Mouse (Mus musculus) midbrain, embryonic 11.5 days (tissue): ENCODE measurements around the gene Gucd1. TPM values are rescaled to one million over a fixed set of nuclear protein-coding genes. Genes with fewer than 3 reads are reported as not detected.
A peak's percentile ranks its signal among the peaks of the same experiment; 100 is the strongest.

ENCODE experiments used
- ATAC-seq: fragments of 200-750 bp; cut with Nextera tagmentation; 2 replicates; pipeline ENCODE4 v1.8.0; 2017; ENCODE audit warnings: moderate TSS enrichment, moderate library complexity; ENCODE audit not compliant: low FRiP score
- DNase-seq: peaks from one replicate; pipeline ENCODE4 v3.0.0; 2015; ENCODE audit warnings: low spot score; ENCODE audit errors: missing footprints
- H3K27ac ChIP-seq: fragments of 300-500 bp; sonication (generic); 2 replicates; pipeline ENCODE4 v1.5.1; 2014; ENCODE audit warnings: low read depth, low read length
- H3K27me3 ChIP-seq: fragments of 300-500 bp; sonication (generic); 2 replicates; pipeline ENCODE4 v1.6.1; 2014; ENCODE audit warnings: mild to moderate bottlenecking, low read length, moderate library complexity, mixed read lengths; ENCODE audit not compliant: control insufficient read depth, insufficient read depth
- H3K36me3 ChIP-seq: fragments of 300-500 bp; sonication (generic); 2 replicates; pipeline ENCODE4 v1.6.1; 2014; ENCODE audit warnings: mild to moderate bottlenecking, low read length, moderate library complexity, mixed read lengths; ENCODE audit not compliant: control insufficient read depth, insufficient read depth
- H3K4me1 ChIP-seq: fragments of 300-500 bp; sonication (generic); 2 replicates; pipeline ENCODE4 v1.6.1; 2014; ENCODE audit warnings: low read length; ENCODE audit not compliant: control insufficient read depth, insufficient read depth
- H3K4me2 ChIP-seq: fragments of 300-500 bp; sonication (generic); 2 replicates; pipeline ENCODE4 v1.6.1; 2014; ENCODE audit warnings: mild to moderate bottlenecking, moderate library complexity
- H3K4me3 ChIP-seq: fragments of 300-500 bp; sonication (generic); 2 replicates; pipeline ENCODE4 v1.5.1; 2014; ENCODE audit warnings: low read depth, low read length
- H3K9ac ChIP-seq: fragments of 300-500 bp; sonication (generic); 2 replicates; pipeline ENCODE4 v1.6.1; 2014; ENCODE audit warnings: low read length
- H3K9me3 ChIP-seq: fragments of 300-500 bp; sonication (generic); 2 replicates; pipeline ENCODE4 v1.6.1; 2016; ENCODE audit warnings: low read length; ENCODE audit not compliant: control insufficient read depth
- WGBS: fragments of 180-500 bp; shearing (Covaris S2); extraction: QIAGEN DNeasy Blood & Tissue Kit; methylation state at CpG from one replicate; pipeline ENCODE4 v1.1.7; 2014; 5-methylcytosine and 5-hydroxymethylcytosine counted together
- polyA plus RNA-seq: library from polyadenylated mRNA; unstranded; fragments of >200 nt; fragmentation: Nextera tagmentation; extraction: Ambion mirVana; gene quantifications from 2 replicates; pipeline ENCODE4 v1.2.1, GENCODE M21; 2014

The Gucd1 gene
- polyA plus RNA-seq, 1 experiment from 2014 or later, result 36.0 TPM

GRCm38 (mm10) chr10:75489522-75489921 is 28.2 kb downstream of the Gucd1 start:
- Histone ChIP-seq H3K9me3 (no peaks in the 10 kb centered on the region), H3K9ac (no peak overlapping the region), H3K4me3 (no peak overlapping the region), H3K4me2 (no peak overlapping the region), H3K4me1 (no peaks in the 10 kb centered on the region), H3K36me3 (no peaks in the 10 kb centered on the region), H3K27ac (no peak overlapping the region), H3K27me3 (no peaks in the 10 kb centered on the region)
- ATAC-seq, result no peak
- WGBS, result 76% methylated on average over 2 of the region's 2 CpGs
- no peak for DNase-seq

- Histone ChIP-seq H3K4me2 (no peak overlapping the region), H3K4me1 (no peaks in the 10 kb centered on the region), H3K9ac (no peak overlapping the region), H3K36me3 (no peaks in the 10 kb centered on the region), H3K27ac (no peak overlapping the region), H3K27me3 (no peaks in the 10 kb centered on the region), H3K4me3 (no peak overlapping the region), H3K9me3 (no peaks in the 10 kb centered on the region)
- no peak for DNase-seq
- 75% methylated on average over 3 of the region's 3 CpGs for WGBS
- no peak for ATAC-seq
These were observed 30.6 kb downstream of the Gucd1 start for GRCm38 (mm10) chr10:75487131-75487530.

GRCm38 (mm10) chr10:75486086-75486979 is 31.4 kb downstream of the Gucd1 start:
- ATAC-seq (peak; percentile 58; the same call in 1 of the 2 replicates), DNase-seq (peak; percentile 97)
- WGBS, result 51% methylated on average over 9 of the region's 9 CpGs

GRCm38 (mm10) chr10:75484767-75485166 is 33.0 kb downstream of the Gucd1 start:
- Histone ChIP-seq H3K4me3 (no peak overlapping the region), H3K9ac (no peak overlapping the region), H3K27me3 (no peaks in the 10 kb centered on the region), H3K27ac (no peak overlapping the region), H3K4me1 (no peaks in the 10 kb centered on the region), H3K9me3 (no peaks in the 10 kb centered on the region), H3K36me3 (no peaks in the 10 kb centered on the region), H3K4me2 (no peak overlapping the region)
- no peak for ATAC-seq
- WGBS, result 78% methylated on average over 6 of the region's 6 CpGs
- DNase-seq, result no peak

More at GRCm38 (mm10) chr10:75486086-75486979, 31.4 kb downstream of the Gucd1 start:
- H3K4me3 ChIP-seq, result no peak overlapping the region
- H3K4me2 ChIP-seq, result no peak overlapping the region
- no peaks in the 10 kb centered on the region for H3K27me3 ChIP-seq
- no peak overlapping the region for H3K9ac ChIP-seq
- no peaks in the 10 kb centered on the region for H3K9me3 ChIP-seq
- H3K27ac ChIP-seq, result no peak overlapping the region
- H3K36me3 ChIP-seq, result no peaks in the 10 kb centered on the region
- H3K4me1 ChIP-seq, result no peaks in the 10 kb centered on the region

GRCm38 (mm10) chr10:75484066-75484465 is 33.7 kb downstream of the Gucd1 start:
- WGBS, result 87% methylated on average over 6 of the region's 6 CpGs
- ATAC-seq, result no peak
- no peak for DNase-seq

GRCm38 (mm10) chr10:75482919-75483483 is 34.8 kb downstream of the Gucd1 start:
- no peaks in the 10 kb centered on the region for H3K4me1 ChIP-seq
- 86% methylated on average over 11 of the region's 11 CpGs for WGBS
- ATAC-seq (no peak), DNase-seq (no peak)
- no peaks in the 10 kb centered on the region for H3K36me3 ChIP-seq
- no peaks in the 10 kb centered on the region for H3K27me3 ChIP-seq
- H3K9ac ChIP-seq, result no peak overlapping the region
- no peaks in the 10 kb centered on the region for H3K9me3 ChIP-seq
- H3K4me3 ChIP-seq, result no peak overlapping the region
- H3K27ac ChIP-seq, result no peak overlapping the region
- no peak overlapping the region for H3K4me2 ChIP-seq

More at GRCm38 (mm10) chr10:75484066-75484465, 33.7 kb downstream of the Gucd1 start:
- no peak overlapping the region for H3K4me3 ChIP-seq
- H3K27me3 ChIP-seq, result no peaks in the 10 kb centered on the region
- no peaks in the 10 kb centered on the region for H3K4me1 ChIP-seq
- H3K27ac ChIP-seq, result no peak overlapping the region
- no peaks in the 10 kb centered on the region for H3K9me3 ChIP-seq
- H3K9ac ChIP-seq, result no peak overlapping the region
- H3K36me3 ChIP-seq, result no peaks in the 10 kb centered on the region
- no peak overlapping the region for H3K4me2 ChIP-seq

GRCm38 (mm10) chr10:75482271-75482670 is 35.5 kb downstream of the Gucd1 start:
- no peaks in the 10 kb centered on the region for H3K9me3 ChIP-seq
- H3K4me3 ChIP-seq, result no peak overlapping the region
- H3K9ac ChIP-seq, result no peak overlapping the region
- H3K27ac ChIP-seq, result no peak overlapping the region
- no peaks in the 10 kb centered on the region for H3K27me3 ChIP-seq
- H3K4me1 ChIP-seq, result no peaks in the 10 kb centered on the region
- peak; percentile 45 for DNase-seq
- WGBS, result 93% methylated on average over 5 of the region's 5 CpGs
- no peak for ATAC-seq
- no peak overlapping the region for H3K4me2 ChIP-seq
- no peaks in the 10 kb centered on the region for H3K36me3 ChIP-seq

GRCm38 (mm10) chr10:75481703-75482102 is 36.1 kb downstream of the Gucd1 start:
- 85% methylated on average over 4 of the region's 4 CpGs for WGBS
- H3K27me3 ChIP-seq, result no peaks in the 10 kb centered on the region
- no peak overlapping the region for H3K4me2 ChIP-seq
- no peak overlapping the region for H3K27ac ChIP-seq
- H3K4me1 ChIP-seq, result no peaks in the 10 kb centered on the region
- ATAC-seq, result no peak
- H3K9me3 ChIP-seq, result no peaks in the 10 kb centered on the region
- no peak overlapping the region for H3K9ac ChIP-seq
- DNase-seq, result peak; percentile 39
- H3K36me3 ChIP-seq, result no peaks in the 10 kb centered on the region
- H3K4me3 ChIP-seq, result no peak overlapping the region

- H3K27me3 ChIP-seq, result no peaks in the 10 kb centered on the region
- no peaks in the 10 kb centered on the region for H3K9me3 ChIP-seq
- H3K4me1 ChIP-seq, result no peaks in the 10 kb centered on the region
- no peak overlapping the region for H3K4me2 ChIP-seq
- no peak for ATAC-seq
- peak; percentile 71 for DNase-seq
- H3K27ac ChIP-seq, result no peak overlapping the region
- no peak overlapping the region for H3K9ac ChIP-seq
- H3K4me3 ChIP-seq, result no peak overlapping the region
- 85% methylated on average over 2 of the region's 2 CpGs for WGBS
- no peaks in the 10 kb centered on the region for H3K36me3 ChIP-seq
These were observed 37.8 kb downstream of the Gucd1 start for GRCm38 (mm10) chr10:75479955-75480354.
